Mouse (Mus musculus) ES-E14 (cell line): ENCODE measurements around the gene Nos1. TPM values are rescaled to one million over a fixed set of nuclear protein-coding genes. Genes with fewer than 3 reads are reported as not detected.

ENCODE experiments used
- DNase-seq: peaks from one replicate; pipeline ENCODE4 v3.0.0-alpha.2; 2013; ENCODE audit warnings: low read depth, low spot score
- H3K27ac ChIP-seq: 2 replicates; pipeline ENCODE4 v1.5.1; 2012; ENCODE audit warnings: low read depth, mild to moderate bottlenecking, low read length, moderate library complexity, mixed read lengths; ENCODE audit not compliant: poor library complexity, insufficient read depth, severe bottlenecking
- H3K36me3 ChIP-seq: 2 replicates; pipeline ENCODE4 v1.6.1; 2012; ENCODE audit warnings: mild to moderate bottlenecking, low read length, moderate library complexity, mixed read lengths; ENCODE audit not compliant: control insufficient read depth, poor library complexity, insufficient read depth, severe bottlenecking
- H3K4me1 ChIP-seq, 2 experiments: fragments of 150-350 bp in 1 of 2; sonication (generic) in 1 of 2; 2 replicates each; pipeline ENCODE4 v1.6.1; 2012; ENCODE audit warnings: low read length in 2 of 2, mild to moderate bottlenecking in 1 of 2, mixed read lengths in 1 of 2; ENCODE audit not compliant: control insufficient read depth in 2 of 2, insufficient read depth in 2 of 2, poor library complexity in 1 of 2
- H3K4me3 ChIP-seq, 2 experiments: fragments of 150-350 bp in 1 of 2; sonication (generic) in 1 of 2; 2 replicates each; pipeline ENCODE4 v1.5.1; 2012; ENCODE audit warnings: low read length in 2 of 2, low read depth in 1 of 2, mild to moderate bottlenecking in 1 of 2, mixed read lengths in 1 of 2; ENCODE audit not compliant: insufficient read depth in 1 of 2, poor library complexity in 1 of 2, severe bottlenecking in 1 of 2
- H3K9ac ChIP-seq: 2 replicates; pipeline ENCODE4 v1.6.1; 2012; ENCODE audit warnings: low read depth, mild to moderate bottlenecking, low read length, mixed read lengths; ENCODE audit not compliant: poor library complexity, insufficient read depth, severe bottlenecking
- H3K9me3 ChIP-seq: fragments of 150-350 bp; sonication (generic); 2 replicates; pipeline ENCODE4 v1.6.1; 2012; ENCODE audit warnings: low read depth, mild to moderate bottlenecking, low read length; ENCODE audit not compliant: control insufficient read depth, insufficient read depth
- CHD2 ChIP-seq: IDR thresholded peaks from 2 replicates; pipeline ENCODE4 v1.6.1; 2014; ENCODE audit warnings: mild to moderate bottlenecking, low read depth, low read length, inconsistent platforms
- HCFC1 ChIP-seq: IDR thresholded peaks from 2 replicates; pipeline ENCODE4 v1.6.1; 2012; ENCODE audit warnings: low read length, inconsistent platforms, borderline replicate concordance; ENCODE audit not compliant: insufficient read depth
- MAFK ChIP-seq: IDR thresholded peaks from 2 replicates; pipeline ENCODE4 v1.6.1; 2014; ENCODE audit warnings: mild to moderate bottlenecking, low read depth, low read length, inconsistent platforms; ENCODE audit not compliant: insufficient read depth
- ZC3H11A ChIP-seq: IDR thresholded peaks from 2 replicates; pipeline ENCODE4 v1.6.1; 2012; ENCODE audit warnings: low read depth, mild to moderate bottlenecking, inconsistent platforms, low read length, borderline replicate concordance
- ZNF384 ChIP-seq: IDR thresholded peaks from 2 replicates; pipeline ENCODE4 v1.6.1; 2012; ENCODE audit warnings: low read depth, low read length, inconsistent platforms
- in situ Hi-C, 2 experiments: fragments of 600-800 bp; cut with MboI; formaldehyde crosslinking; loops; one replicate each; pipeline ENCODE4 v1.15.1; 2025; ENCODE audit warnings: low sequenced_read_pairs in 2 of 2, inconsistent platforms in 1 of 2; ENCODE audit not compliant: unreplicated experiment in 2 of 2
- total RNA-seq: library from RNA; depleted of rRNA; stranded (reverse); fragments of 300-350 nt; gene quantifications from 2 replicates; pipeline ENCODE4 v1.2.3, GENCODE M21; 2012

Nos1 gene
- total RNA-seq, 1 experiment = 3.4 TPM

- DNase-seq = no peak
- no peaks in the 10 kb centered on the region for H3K36me3 ChIP-seq
- TF ChIP-seq ZNF384 = peak; percentile 63; the same call in 1 of the 2 replicates
- TF ChIP-seq MAFK = peak; percentile 80
- no peak for TF ChIP-seq HCFC1
- TF ChIP-seq CHD2 = no peak
- TF ChIP-seq ZC3H11A = no peak
- no peak overlapping the region for H3K9ac ChIP-seq
- H3K4me1 ChIP-seq = peaks cover 6 to 20% of the 10 kb centered on the region in 2 experiments; a peak in 3 of 4 replicates
- in situ Hi-C loops = no loop called here
- H3K4me3 ChIP-seq = no peak overlapping the region
- no peak overlapping the region for H3K27ac ChIP-seq
- H3K9me3 ChIP-seq = no peaks in the 10 kb centered on the region
Observed at GRCm38 (mm10) chr5:117967659-117968069, 186.8 kb downstream of the Nos1 start.

- no peak overlapping the region for H3K27ac ChIP-seq
- H3K4me1 ChIP-seq = peaks cover 2 to 4% of the 10 kb centered on the region in 2 experiments; a peak in 1 of 4 replicates
- no peak overlapping the region for H3K4me3 ChIP-seq
- no peaks in the 10 kb centered on the region for H3K9me3 ChIP-seq
- in situ Hi-C loops = no loop called here
- no peak overlapping the region for H3K9ac ChIP-seq
- H3K36me3 ChIP-seq = no peaks in the 10 kb centered on the region
- DNase-seq = no peak
- no peak for TF ChIP-seq CHD2
- TF ChIP-seq HCFC1 = no peak
- no peak for TF ChIP-seq ZC3H11A
- TF ChIP-seq MAFK = no peak
Observed at GRCm38 (mm10) chr5:117969681-117970427, 189.0 kb downstream of the Nos1 start.

GRCm38 (mm10) chr5:117976263-117976656, 195.4 kb downstream of the Nos1 start:
- DNase-seq = no peak
- peak overlapping the region in 1 of 2 experiments; percentile 99; a peak in 2 of 4 replicates for H3K4me3 ChIP-seq
- no peaks in the 10 kb centered on the region for H3K9me3 ChIP-seq
- H3K36me3 ChIP-seq = peaks cover 5% of the 10 kb centered on the region
- H3K9ac ChIP-seq = no peak overlapping the region
- no peaks in the 10 kb centered on the region for H3K4me1 ChIP-seq
- in situ Hi-C loops = no loop called here
- TF ChIP-seq MAFK (no peak), HCFC1 (no peak), ZNF384 (no peak), ZC3H11A (no peak), CHD2 (no peak)
- no peak overlapping the region for H3K27ac ChIP-seq

- peak; percentile 94 for DNase-seq
- Histone ChIP-seq H3K27ac (no peak within 1 kb of the TSS), H3K4me3 (peak within 1 kb of the TSS; percentile 97 to 99), H3K9me3 (no peaks in the 10 kb centered on the region), H3K9ac (peak within 1 kb of the TSS; percentile 89), H3K4me1 (no peaks in the 10 kb centered on the region), H3K36me3 (peaks cover 8% of the 10 kb centered on the region)
- TF ChIP-seq MAFK (no peak), HCFC1 (peak; percentile 55; the same call in 1 of the 2 replicates), CHD2 (no peak), ZC3H11A (no peak)
- in situ Hi-C loops = no loop called here
Observed at GRCm38 (mm10) chr5:117976657-117977500, 196.0 kb downstream of the Nos1 start, which contains the start of gene Fbxo21. TSS of gene Fbxo21 (plus strand) at chr5:117976730.
